Mouse (Mus musculus) mesoderm, embryonic 11.5 days (tissue): ENCODE data around the gene Prrg1.
A peak's percentile ranks its signal among the peaks of the same experiment; 100 is the strongest.
"Not testable (repeated sequence)": the region's sequence is repeated elsewhere in the genome, so short reads cannot be mapped to it uniquely, and the experiment has no call there.

Experiments used
- DNase-seq: peaks from one replicate; pipeline ENCODE4 v3.0.0-alpha.2; 2012; ENCODE audit warnings: low read depth, low spot score

The Prrg1 gene

DNA sequence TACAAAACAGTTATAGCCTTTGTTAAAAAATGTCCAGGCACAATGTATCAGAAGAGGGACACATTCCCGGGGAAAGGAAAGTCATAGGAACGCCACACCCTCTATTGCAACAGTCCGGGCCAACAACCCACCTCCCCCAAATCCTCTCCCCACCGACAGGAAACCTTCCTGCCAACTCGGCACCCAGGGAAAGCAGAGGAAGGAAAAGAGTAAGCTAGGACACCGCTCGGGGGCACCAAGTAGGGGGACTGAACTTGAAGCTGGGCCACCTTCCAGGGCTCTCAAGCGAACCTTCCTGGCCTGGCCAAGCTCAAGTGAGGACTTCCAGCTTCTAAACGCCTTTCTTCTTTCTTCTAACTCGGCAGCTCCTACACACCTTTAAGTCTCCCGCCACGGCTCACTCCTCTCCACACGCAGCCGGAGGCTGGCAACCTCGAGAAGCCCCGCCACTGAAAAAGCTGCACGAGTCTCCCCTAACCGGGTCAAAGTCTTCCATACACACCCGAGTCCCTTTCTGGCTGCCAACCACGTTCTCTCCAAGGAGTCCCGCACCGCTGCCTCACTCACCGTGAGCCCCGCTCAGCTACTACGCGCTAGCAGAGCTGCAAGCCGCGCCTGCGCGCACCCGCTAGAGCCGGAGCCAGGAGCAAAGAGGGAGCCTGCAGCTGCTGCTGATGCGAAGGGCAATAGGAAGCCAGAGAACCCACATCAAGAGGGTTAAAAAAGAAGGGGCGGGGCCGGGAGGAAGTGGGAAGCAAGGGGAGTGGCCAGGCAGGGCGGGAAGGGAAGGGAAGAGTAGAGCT is at the start of gene Prrg1:
Gene Prrg1 (minus strand): TSS at position 695 of the 803 bp plus-strand sequence.
- DNase-seq = peak; percentile 83

DNA sequence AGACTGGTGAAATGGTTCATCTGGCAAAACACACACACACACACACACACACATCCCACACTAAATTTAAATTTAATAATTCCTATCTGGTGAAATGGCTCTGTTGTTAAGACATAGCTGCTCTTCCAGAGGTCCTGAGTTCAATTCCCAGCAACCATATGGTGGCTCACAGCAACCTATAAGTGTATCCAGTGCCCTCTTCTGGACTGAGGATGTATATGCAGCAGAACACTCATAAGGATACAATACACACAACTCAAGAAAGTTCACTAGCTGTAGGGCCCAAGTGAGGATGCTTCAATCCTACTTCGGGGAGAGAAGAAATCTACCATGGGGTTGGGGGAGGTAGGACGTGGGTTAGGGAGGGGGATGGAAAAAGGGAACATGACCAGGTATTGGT is 22.1 kb upstream of the Prrg1 start:
- no peak for DNase-seq

DNA sequence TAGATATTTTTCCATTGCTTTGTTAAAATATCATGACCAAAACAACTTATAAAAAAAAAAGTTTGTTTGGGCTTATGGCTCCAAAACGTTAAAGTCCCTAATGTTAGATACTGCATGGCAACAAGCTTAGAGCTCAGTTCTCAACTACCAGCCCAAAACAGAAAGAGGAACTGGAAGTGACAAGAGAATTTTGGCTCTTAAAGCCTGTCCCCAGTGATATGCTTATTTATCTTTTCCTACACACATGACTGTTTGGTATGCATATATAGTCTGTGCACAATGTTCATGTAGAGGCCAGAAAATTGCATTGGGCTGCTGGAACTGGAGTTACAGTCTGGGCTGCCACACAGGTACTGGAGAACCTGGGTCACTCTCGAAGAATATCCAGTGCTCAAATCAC is 9.4 kb upstream of the Prrg1 start:
- no peak for DNase-seq

DNA sequence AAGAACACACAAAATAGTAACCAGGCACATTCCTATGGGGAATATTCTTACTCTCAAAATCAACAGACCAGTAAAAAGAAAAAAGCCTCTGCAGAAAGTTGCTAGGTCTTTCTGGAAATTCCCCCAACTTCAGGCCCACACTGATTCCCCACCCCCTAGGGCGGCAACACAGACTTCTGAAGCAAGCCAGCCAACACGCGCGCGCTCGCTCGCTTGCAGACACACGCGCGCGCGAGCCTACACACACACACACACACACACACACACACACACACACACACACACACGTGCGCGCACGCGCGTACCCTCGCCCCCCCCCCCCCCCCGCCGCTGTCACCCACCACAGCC is 868 bp downstream of the Prrg1 start:
- DNase-seq = peak; percentile 53

DNA sequence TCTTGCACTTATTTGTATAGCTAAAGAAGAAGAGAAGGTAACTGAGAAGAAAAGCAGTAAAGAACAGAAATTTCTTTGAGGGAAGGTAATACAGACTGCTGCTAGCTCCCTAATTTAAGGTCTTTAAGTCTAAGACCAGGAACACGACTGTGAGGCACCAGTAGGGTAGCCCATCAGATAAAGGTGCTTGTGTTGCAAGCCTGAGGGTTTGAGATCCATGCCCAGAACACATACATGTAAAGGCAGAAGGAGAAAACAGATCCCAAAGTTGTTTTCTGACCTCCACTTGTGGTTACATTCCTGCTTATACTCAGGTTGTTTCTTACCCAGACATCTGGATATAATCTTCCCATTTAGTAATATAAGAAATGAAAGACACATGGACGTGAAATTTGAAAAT is 20.2 kb downstream of the Prrg1 start:
- no peak for DNase-seq

DNA sequence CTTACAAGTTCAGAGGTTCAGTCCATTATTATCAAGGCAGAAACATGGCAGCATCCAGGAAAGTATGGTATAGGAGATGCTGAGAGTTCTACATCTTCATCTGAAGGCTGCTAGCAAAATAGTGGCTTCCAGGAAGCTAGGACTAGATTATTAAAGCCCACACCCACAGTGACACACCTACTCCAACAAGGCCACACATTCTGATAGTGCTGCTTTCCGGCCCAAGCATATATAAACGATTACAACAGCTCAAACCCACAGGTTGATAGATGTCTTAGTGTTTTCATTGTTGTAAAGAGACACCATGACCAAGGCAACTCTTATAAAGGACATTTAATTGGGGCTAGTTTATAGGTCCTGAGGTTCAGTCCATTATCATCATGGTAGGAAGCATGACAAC is 30.3 kb downstream of the Prrg1 start:
- DNase-seq = no peak

DNA sequence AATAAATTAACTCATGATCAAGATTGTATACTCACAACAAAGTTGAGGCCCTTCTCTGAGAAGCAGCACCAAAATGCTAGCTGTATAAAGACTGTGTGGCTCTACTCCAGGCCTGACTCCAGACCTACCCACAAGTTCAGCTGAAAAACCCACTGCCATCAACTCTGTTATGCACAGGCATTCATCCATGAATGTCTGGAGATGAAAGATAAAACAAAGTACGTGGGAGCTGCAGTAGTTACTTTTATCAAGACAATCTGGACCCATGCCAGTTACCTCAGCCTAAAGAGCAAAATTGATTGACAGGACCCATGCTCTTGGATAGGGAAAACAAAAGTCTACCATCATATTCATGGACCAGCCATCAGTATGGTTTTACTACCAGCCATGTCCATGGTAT is 31.0 kb downstream of the Prrg1 start:
- DNase-seq = no peak

DNA sequence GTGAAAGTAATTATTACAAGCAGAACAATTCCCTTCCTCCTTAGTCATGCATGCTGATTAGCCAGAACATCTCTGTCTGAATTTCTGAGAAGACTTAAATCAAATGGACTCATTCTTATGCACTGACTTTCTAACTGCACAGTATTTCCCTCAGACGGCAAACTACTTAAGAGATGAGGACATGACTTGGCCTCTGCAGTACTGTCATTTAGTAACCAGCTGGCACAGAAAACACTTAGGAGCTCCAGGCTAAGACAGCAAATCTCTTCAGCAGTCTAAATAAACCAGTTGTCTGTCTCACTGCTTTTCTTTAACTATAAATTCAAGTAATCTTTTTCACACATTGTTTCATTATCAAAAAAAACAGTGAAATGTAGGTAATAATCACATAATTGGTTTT is 36.0 kb downstream of the Prrg1 start:
- DNase-seq = no peak

DNA sequence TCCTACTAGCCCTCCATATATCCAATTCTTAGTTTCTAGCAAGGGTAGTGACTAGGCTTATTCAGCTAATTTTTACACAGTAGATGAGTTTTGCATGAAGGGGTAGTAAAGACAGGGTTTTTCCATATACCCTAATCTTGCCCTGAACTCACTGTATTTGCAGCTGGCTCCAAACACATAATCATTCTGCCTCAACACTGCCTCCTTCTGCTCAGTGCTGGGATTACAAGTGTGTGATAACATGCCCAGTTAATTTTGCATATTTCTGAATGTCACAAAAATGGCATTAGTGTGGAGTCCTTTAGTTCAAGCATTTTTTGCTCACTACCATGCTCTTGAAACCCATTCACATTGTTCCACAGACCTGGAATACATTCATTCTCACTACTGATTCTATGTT is 44.0 kb downstream of the Prrg1 start:
- no peak for DNase-seq

DNA sequence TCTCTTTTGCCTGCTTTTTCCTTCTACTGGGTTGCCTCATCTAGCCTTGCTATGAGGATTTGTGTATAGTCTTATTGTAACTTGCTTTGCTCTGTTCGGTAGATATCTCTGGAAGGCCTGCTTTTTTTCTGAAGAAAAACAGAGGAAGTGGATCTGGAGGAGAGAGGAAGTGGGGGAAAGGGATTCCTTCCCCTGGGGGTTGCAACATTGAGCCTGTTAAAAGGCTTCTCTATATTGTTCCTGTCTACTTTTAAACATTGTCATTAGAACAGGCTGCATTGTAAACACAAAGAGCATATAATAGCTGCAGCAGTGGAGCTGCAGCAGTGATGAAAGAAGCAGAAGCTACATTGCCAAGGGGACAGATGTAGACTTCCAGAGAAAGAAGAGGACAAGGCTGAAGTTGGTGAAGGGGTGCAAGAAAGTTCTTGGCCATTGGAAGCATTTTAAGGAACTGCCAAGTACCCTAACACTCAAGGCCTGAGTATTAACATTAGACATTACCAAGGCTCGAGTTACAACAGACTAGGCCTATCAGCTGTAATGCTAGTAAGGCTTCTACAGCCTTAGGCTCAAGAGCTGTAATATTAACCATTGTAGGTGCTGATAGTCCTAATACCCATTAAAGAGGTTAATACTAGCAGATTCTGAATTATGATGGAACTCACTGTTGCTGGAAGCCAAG is 44.9 kb downstream of the Prrg1 start:
- no peak for DNase-seq

DNA sequence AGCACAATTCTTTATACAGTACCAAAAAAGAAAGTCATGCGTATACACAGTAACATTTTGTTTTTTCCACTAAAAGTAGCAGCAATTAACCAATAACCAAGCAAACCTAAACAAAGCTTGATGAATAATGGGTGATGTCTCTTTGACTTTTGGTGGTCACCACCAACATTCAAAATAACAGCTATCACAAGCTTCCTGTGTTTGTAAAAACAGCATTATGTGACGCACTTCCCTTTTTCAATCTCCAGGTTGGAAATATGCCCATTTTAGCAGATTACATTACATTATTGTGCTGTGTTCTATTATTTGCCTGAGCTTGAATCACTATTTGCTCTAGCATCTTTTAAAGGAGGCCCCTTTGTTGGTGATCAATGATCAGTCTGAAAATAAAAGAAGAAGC is 65.4 kb downstream of the Prrg1 start:
- no peak for DNase-seq

DNA sequence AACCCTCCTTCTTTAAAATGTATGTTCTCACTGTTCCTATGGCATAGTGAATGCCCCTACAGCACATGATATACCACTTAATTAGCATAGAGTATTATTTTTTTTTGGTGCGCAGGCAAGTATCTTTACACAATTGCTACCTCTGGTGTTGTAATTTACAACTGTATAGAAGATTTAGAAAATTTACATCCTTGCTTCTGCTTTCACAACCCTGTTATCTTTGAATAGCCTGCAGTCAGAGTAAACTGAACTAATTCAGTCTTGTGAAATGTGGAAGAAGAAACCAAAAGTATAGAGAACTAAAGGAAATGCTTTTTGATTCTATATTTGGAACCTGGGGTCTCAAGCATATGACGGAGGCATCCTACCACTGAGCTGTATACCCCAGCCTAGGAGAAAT is 100.7 kb downstream of the Prrg1 start:
- DNase-seq = no peak

DNA sequence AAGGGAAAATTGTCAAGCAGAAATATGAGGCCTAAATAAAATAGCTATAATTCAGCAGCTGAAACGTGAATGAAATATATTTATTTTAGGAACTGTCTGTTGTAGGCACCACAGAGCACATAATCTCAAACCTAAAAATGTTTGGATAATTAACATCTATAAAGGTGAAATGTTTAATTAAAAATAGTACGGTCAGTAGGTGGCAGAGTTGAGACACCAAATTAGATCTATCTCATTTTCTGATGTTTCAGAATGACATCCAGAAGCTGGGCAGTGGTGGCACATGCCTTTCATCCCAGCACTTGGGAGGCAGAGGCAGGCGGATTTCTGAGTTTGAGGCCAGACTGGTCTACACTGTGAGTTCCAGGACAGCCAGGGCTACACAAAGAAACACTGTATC is 104.0 kb downstream of the Prrg1 start:
- DNase-seq = no peak

DNA sequence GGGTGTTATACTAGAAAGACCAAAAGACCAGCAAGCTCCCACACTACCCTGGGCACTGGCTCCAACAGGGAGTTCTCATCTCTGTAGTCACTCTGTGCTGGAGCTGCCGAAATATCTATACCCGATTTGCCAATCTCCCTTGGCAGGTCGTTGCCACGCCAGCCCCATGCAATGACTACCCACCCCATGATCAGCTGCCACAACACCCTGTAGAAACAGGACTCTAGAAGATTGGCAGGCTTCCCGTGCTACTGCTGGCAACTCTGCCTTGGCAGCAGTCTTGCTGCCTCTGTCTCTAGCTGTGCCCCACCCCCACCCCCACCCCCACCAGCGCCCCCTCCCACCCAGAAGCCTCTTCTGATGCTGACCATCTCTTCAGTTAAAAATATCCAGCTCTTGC is 149.3 kb downstream of the Prrg1 start:
- DNase-seq = no peak

DNA sequence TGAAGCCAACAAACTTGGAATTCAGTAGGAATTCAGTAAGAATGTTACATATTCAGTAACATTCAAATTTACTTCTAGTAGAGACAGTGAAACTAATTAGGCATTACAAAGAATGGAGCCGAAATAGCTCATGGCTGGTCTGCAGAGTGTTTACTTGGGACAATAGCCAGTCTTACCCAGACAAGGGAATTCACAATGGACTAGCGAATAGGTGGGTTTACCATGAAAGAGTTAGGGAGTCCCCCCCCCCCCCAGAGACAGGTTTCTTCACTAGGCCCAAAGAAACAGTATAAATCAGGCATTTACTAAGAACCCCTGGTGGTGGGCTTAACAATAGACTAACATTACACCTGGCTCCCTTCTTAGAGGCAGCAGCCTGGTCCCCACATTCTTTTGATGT is 180.3 kb downstream of the Prrg1 start:
- not testable (repeated sequence) for DNase-seq
